Mouse (Mus musculus) ES-Bruce4 (cell line): ENCODE results near the gene Ccdc130.

ENCODE experiments used
- CTCF ChIP-seq: IDR thresholded peaks from one replicate; pipeline ENCODE4 v1.8.1; 2011; ENCODE audit warnings: low read depth, low read length
- EP300 ChIP-seq: IDR thresholded peaks from 2 replicates; pipeline ENCODE4 v1.6.1; 2011; ENCODE audit warnings: low read depth, low read length; ENCODE audit not compliant: insufficient read depth

- TF ChIP-seq CTCF, result peak; percentile 21
- no peak for TF ChIP-seq EP300
These were observed 14.3 kb downstream of the Ccdc130 start for GRCm38 (mm10) chr8:84255858-84256257.
